Mouse (Mus musculus) Muller cell, postnatal 12 days (primary cell): ENCODE results near the gene Cdc14a.
A peak's percentile ranks its signal among the peaks of the same experiment; 100 is the strongest.

Experiments used
- DNase-seq: peaks from one replicate; pipeline ENCODE4 v3.0.0-alpha.2; 2015; ENCODE audit errors: inconsistent ontology term

Gene Cdc14a

GRCm38 (mm10) chr3:116267036-116267654, 156.7 kb downstream of the Cdc14a start:
- DNase-seq = no peak

- peak; percentile 43 for DNase-seq
Measured at GRCm38 (mm10) chr3:116266360-116266759, 157.5 kb downstream of the Cdc14a start.

- no peak for DNase-seq
Measured at GRCm38 (mm10) chr3:116263977-116264376, 159.9 kb downstream of the Cdc14a start.

GRCm38 (mm10) chr3:116263061-116263460, 160.8 kb downstream of the Cdc14a start:
- peak; percentile 43 for DNase-seq

- no peak for DNase-seq
Measured at GRCm38 (mm10) chr3:116256104-116256503, 167.7 kb downstream of the Cdc14a start.

GRCm38 (mm10) chr3:116253077-116253531, 170.7 kb downstream of the Cdc14a start, which contains the start of gene Gpr88:
Gene Gpr88 (minus strand): TSS chr3:116253503.
- DNase-seq = peak; percentile 58

GRCm38 (mm10) chr3:116252255-116253040, 171.4 kb downstream of the Cdc14a start:
- peak; percentile 50 for DNase-seq

GRCm38 (mm10) chr3:116251481-116252254, 172.2 kb downstream of the Cdc14a start:
- peak; percentile 64 for DNase-seq

GRCm38 (mm10) chr3:116249026-116249425, 174.8 kb downstream of the Cdc14a start:
- DNase-seq = no peak

- no peak for DNase-seq
Measured at GRCm38 (mm10) chr3:116244476-116244875, 179.4 kb downstream of the Cdc14a start.

- DNase-seq = no peak
Measured at GRCm38 (mm10) chr3:116242685-116243084, 181.1 kb downstream of the Cdc14a start.

- DNase-seq = no peak
Measured at GRCm38 (mm10) chr3:116237527-116237926, 186.3 kb downstream of the Cdc14a start.

- no peak for DNase-seq
Measured at GRCm38 (mm10) chr3:116236856-116237255, 187.0 kb downstream of the Cdc14a start.

GRCm38 (mm10) chr3:116233515-116233914, 190.3 kb downstream of the Cdc14a start:
- no peak for DNase-seq

- DNase-seq = no peak
Measured at GRCm38 (mm10) chr3:116232763-116233162, 191.1 kb downstream of the Cdc14a start.

- DNase-seq = no peak
Measured at GRCm38 (mm10) chr3:116229336-116229735, 194.5 kb downstream of the Cdc14a start.

- DNase-seq = no peak
Measured at GRCm38 (mm10) chr3:116228360-116229245, 195.2 kb downstream of the Cdc14a start.

- DNase-seq = no peak
Measured at GRCm38 (mm10) chr3:116227383-116227782, 196.4 kb downstream of the Cdc14a start.

- no peak for DNase-seq
Measured at GRCm38 (mm10) chr3:116226915-116227314, 196.9 kb downstream of the Cdc14a start.
